Mouse (Mus musculus): ENCODE results near the gene Zfr2. TPM values are rescaled to one million over a fixed set of nuclear protein-coding genes. Genes with fewer than 3 reads are reported as not detected.

Gene Zfr2
- 3.2 and 3.4 TPM in 2 replicates for polyA plus RNA-seq (2015; fragmentation: Nextera tagmentation; extraction: Ambion mirVana)

DNA sequence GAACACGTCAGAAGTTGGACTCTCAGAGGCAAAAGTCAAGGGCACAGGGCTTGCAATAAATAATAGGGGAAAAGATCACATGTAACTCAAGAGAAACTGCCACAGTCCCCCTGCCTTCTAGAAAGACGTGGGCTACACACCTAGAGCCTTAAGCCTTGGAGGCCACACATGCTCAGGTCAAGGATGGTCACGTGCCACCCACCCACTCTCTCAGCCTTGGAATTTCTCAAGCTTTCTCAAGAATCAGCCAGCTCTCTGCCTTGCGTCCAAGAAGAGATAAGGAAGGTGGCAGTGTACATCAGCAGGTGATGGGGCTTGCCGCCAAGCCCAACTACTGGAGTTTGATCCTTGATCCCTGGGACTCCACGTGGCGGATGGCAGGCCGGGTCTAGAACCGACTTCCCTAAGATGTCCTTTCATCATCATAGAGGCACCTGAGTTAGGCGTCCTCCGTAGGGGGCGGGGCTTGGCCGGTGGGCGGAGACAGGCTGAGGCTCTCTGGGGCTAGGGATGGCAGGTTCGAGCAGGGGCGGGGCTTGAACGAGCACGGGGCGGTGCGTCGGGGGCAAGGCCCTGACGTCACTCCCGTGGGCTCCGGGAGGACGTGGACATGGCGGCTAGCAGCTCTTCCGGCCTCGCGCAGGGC is at the start of gene Zfr2:
TSS of gene Zfr2 (plus strand) at position 576 of the 646 bp plus-strand sequence.
- 3% methylated on average over 29 of the region's 29 CpGs for WGBS
- Histone ChIP-seq H3K36me3 (ENCODE audit: control insufficient read depth, insufficient read depth) (no peaks in the 10 kb centered on the region), H3K4me2 (replicated peaks; ENCODE audit: low read depth) (peak within 1 kb of the TSS; percentile 72), H3K4me1 (replicated peaks; ENCODE audit: control insufficient read depth, insufficient read depth, low read length) (peaks cover 6% of the 10 kb centered on the region; the same call in 1 of the 2 replicates), H3K27me3 (replicated peaks; ENCODE audit: control insufficient read depth, insufficient read depth, low read length) (peaks cover 16% of the 10 kb centered on the region; the same call in 1 of the 2 replicates), H3K9ac (ENCODE audit: low read depth, low read length) (peak within 1 kb of the TSS; percentile 78), H3K9me3 (ENCODE audit: control insufficient read depth) (no peaks in the 10 kb centered on the region), H3K4me3 (ENCODE audit: low read depth, low read length) (peak within 1 kb of the TSS; percentile 72), H3K27ac (ENCODE audit: low read depth, low read length) (peak within 1 kb of the TSS; percentile 95)
- peak; percentile 89 for ATAC-seq
- TF ChIP-seq CTCF (IDR thresholded peaks at IDR 0.05; ENCODE audit: low read depth): no peak

DNA sequence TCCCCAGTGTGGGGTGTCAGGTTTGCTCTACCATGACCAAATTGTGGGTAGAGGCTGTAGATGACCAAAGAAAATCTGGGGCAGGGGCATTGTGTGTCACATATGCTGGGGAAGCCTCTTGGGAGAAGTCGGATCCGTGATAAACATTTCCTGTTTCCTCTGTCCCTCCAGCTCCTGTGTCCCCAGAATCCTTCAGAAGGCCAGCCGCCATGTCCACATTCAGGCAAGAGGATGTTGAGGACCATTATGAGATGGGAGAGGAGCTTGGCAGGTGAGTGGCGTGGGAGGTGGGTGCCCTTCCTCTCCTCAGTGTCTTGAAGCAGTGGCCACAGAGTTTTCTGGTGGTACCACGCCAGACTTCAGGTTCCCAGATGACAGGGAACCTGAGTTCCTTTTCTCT is 49.1 kb upstream of the Zfr2 start, which contains the start of gene 4930442H23Rik:
TSS of gene 4930442H23Rik (minus strand) at position 45 of the 400 bp plus-strand sequence.
- peaks cover 67% of the 10 kb centered on the region for H3K36me3 ChIP-seq (ENCODE audit: control insufficient read depth, insufficient read depth)
- H3K4me1 ChIP-seq (replicated peaks; ENCODE audit: control insufficient read depth, insufficient read depth, low read length): no peaks in the 10 kb centered on the region
- 80% methylated on average over 5 of the region's 5 CpGs for WGBS
- H3K27ac ChIP-seq (ENCODE audit: low read depth, low read length): peak within 1 kb of the TSS; percentile 86
- peak within 1 kb of the TSS; percentile 65 for H3K4me3 ChIP-seq (ENCODE audit: low read depth, low read length)
- no peaks in the 10 kb centered on the region for H3K9me3 ChIP-seq (ENCODE audit: control insufficient read depth)
- H3K9ac ChIP-seq (ENCODE audit: low read depth, low read length): peak within 1 kb of the TSS; percentile 62
- no peaks in the 10 kb centered on the region for H3K27me3 ChIP-seq (replicated peaks; ENCODE audit: control insufficient read depth, insufficient read depth, low read length)
- ATAC-seq: no peak
- H3K4me2 ChIP-seq (replicated peaks; ENCODE audit: low read depth): peak within 1 kb of the TSS; percentile 72
- no peak for TF ChIP-seq CTCF (IDR thresholded peaks at IDR 0.05; ENCODE audit: low read depth)

DNA sequence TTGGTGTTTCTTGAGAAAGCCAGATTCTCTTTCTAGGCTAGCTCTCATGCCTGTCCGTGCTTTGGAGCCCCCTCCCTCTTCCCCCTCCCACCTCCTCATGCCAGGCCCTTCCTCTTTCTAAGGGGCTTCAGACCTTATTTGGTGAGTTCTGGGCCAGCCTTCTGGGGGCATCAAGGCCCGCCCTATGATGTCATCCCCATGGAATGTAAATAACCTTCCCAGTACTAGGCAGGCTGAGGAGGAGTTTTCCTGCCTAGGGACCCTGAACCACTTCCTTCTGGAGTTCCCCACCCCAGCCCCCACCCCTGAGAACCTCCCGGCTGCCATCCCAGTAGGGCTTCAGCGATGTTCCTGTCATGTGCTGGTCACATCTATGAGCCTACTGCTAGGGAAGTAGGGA is 48.2 kb upstream of the Zfr2 start:
- no peak overlapping the region for H3K9ac ChIP-seq (ENCODE audit: low read depth, low read length)
- H3K36me3 ChIP-seq (ENCODE audit: control insufficient read depth, insufficient read depth): peaks cover 60% of the 10 kb centered on the region
- H3K4me2 ChIP-seq (replicated peaks; ENCODE audit: low read depth): peak overlapping the region; percentile 3; the same call in 1 of the 2 replicates

DNA sequence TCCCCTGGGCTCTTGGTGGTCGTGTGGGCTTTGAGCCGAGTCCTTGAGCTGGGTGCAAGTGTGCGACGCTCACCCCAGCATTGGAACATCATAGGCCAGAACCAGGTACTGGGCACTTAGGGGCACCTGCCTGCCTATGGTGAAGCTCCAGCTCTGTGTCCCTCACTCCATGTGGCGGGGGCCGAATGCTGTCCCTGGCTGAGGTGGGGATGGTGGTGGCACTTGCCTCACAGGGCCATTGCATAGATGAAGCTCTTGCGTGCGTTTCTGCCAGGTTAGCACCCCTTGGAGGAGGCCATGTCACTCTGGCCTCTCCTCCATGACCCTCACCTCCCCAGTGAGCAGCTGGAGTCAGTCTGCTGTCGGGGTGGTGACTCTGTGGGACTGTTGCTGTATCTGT is 45.8 kb upstream of the Zfr2 start:
- Histone ChIP-seq H3K9me3 (ENCODE audit: control insufficient read depth) (no peaks in the 10 kb centered on the region), H3K27ac (ENCODE audit: low read depth, low read length) (no peak overlapping the region), H3K27me3 (replicated peaks; ENCODE audit: control insufficient read depth, insufficient read depth, low read length) (no peaks in the 10 kb centered on the region), H3K9ac (ENCODE audit: low read depth, low read length) (no peak overlapping the region; the same call in 1 of the 2 replicates), H3K36me3 (ENCODE audit: control insufficient read depth, insufficient read depth) (peaks cover 50% of the 10 kb centered on the region), H3K4me3 (ENCODE audit: low read depth, low read length) (no peak overlapping the region), H3K4me1 (replicated peaks; ENCODE audit: control insufficient read depth, insufficient read depth, low read length) (peaks cover 3% of the 10 kb centered on the region; the same call in 1 of the 2 replicates), H3K4me2 (replicated peaks; ENCODE audit: low read depth) (no peak overlapping the region)
- WGBS: 95% methylated on average over 9 of the region's 9 CpGs
- ATAC-seq: no peak
- no peak for TF ChIP-seq CTCF (IDR thresholded peaks at IDR 0.05; ENCODE audit: low read depth)

More for the DNA sequence above, 48.2 kb upstream of the Zfr2 start:
- ATAC-seq: no peak
- peak overlapping the region; percentile 73 for H3K27ac ChIP-seq (ENCODE audit: low read depth, low read length)
- no peaks in the 10 kb centered on the region for H3K9me3 ChIP-seq (ENCODE audit: control insufficient read depth)
- H3K4me1 ChIP-seq (replicated peaks; ENCODE audit: control insufficient read depth, insufficient read depth, low read length): no peaks in the 10 kb centered on the region
- 11% methylated on average over 4 of the region's 4 CpGs for WGBS
- no peaks in the 10 kb centered on the region for H3K27me3 ChIP-seq (replicated peaks; ENCODE audit: control insufficient read depth, insufficient read depth, low read length)
- TF ChIP-seq CTCF (IDR thresholded peaks at IDR 0.05; ENCODE audit: low read depth): no peak
- H3K4me3 ChIP-seq (ENCODE audit: low read depth, low read length): no peak overlapping the region

DNA sequence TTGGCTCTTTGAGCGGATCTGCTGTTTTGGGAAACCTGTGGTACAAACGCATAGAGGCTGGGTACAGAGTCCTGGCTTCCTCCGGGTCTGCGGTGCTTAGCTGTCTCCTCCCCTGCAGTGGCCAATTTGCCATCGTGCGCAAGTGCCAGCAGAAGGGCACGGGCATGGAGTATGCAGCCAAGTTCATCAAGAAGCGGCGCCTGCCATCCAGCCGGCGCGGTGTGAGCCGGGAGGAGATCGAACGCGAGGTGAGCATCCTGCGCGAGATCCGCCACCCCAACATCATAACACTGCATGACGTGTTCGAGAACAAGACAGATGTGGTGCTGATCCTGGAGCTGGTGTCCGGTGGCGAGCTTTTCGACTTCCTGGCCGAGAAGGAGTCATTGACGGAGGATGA is 43.1 kb upstream of the Zfr2 start:
- Histone ChIP-seq H3K27me3 (replicated peaks; ENCODE audit: control insufficient read depth, insufficient read depth, low read length) (no peaks in the 10 kb centered on the region), H3K4me2 (replicated peaks; ENCODE audit: low read depth) (no peak overlapping the region), H3K36me3 (ENCODE audit: control insufficient read depth, insufficient read depth) (peaks cover 41% of the 10 kb centered on the region), H3K9ac (ENCODE audit: low read depth, low read length) (no peak overlapping the region), H3K4me3 (ENCODE audit: low read depth, low read length) (no peak overlapping the region), H3K27ac (ENCODE audit: low read depth, low read length) (no peak overlapping the region), H3K4me1 (replicated peaks; ENCODE audit: control insufficient read depth, insufficient read depth, low read length) (peaks cover 15% of the 10 kb centered on the region), H3K9me3 (ENCODE audit: control insufficient read depth) (no peaks in the 10 kb centered on the region)
- TF ChIP-seq CTCF (IDR thresholded peaks at IDR 0.05; ENCODE audit: low read depth): no peak
- ATAC-seq: no peak
- 84% methylated on average over 26 of the region's 26 CpGs for WGBS

DNA sequence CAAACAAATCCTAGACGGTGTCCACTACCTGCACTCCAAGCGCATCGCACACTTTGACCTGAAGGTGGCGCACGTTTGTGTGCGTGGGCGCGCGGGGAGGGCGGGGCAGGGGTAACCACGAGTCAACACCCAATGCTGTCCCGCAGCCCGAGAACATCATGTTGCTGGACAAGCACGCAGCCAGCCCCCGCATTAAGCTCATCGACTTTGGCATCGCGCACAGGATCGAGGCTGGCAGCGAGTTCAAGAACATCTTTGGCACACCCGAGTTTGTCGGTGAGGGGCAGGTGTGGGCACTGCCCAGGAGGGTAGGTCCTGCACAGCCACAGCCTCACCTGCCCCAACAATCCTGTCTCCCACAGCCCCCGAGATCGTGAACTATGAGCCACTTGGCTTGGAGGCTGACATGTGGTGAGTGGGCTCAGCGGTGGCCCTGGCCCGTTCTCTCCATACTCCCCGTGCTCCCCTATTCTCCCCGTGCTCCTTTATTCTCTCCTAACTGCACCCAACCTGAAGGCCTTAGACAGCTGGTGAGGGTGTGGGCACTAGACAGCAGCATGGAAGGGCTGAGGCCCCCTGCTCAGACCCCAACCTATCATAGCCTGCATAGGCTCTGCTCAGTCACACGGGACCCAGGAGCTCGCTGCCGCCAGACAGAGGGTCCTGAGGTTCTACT is 42.6 kb upstream of the Zfr2 start:
- peak; percentile 78 for TF ChIP-seq CTCF (IDR thresholded peaks at IDR 0.05; ENCODE audit: low read depth)
- Histone ChIP-seq H3K9me3 (ENCODE audit: control insufficient read depth) (no peaks in the 10 kb centered on the region), H3K27me3 (replicated peaks; ENCODE audit: control insufficient read depth, insufficient read depth, low read length) (no peaks in the 10 kb centered on the region), H3K4me2 (replicated peaks; ENCODE audit: low read depth) (no peak overlapping the region), H3K36me3 (ENCODE audit: control insufficient read depth, insufficient read depth) (peaks cover 37% of the 10 kb centered on the region), H3K4me1 (replicated peaks; ENCODE audit: control insufficient read depth, insufficient read depth, low read length) (peaks cover 15% of the 10 kb centered on the region), H3K27ac (ENCODE audit: low read depth, low read length) (peak overlapping the region; percentile 35), H3K9ac (ENCODE audit: low read depth, low read length) (no peak overlapping the region), H3K4me3 (ENCODE audit: low read depth, low read length) (no peak overlapping the region)
- 71% methylated on average over 31 of the region's 31 CpGs for WGBS
- no peak for ATAC-seq
